Mouse (Mus musculus): Measurements from ENCODE around the gene Ptrh1.

DNA sequence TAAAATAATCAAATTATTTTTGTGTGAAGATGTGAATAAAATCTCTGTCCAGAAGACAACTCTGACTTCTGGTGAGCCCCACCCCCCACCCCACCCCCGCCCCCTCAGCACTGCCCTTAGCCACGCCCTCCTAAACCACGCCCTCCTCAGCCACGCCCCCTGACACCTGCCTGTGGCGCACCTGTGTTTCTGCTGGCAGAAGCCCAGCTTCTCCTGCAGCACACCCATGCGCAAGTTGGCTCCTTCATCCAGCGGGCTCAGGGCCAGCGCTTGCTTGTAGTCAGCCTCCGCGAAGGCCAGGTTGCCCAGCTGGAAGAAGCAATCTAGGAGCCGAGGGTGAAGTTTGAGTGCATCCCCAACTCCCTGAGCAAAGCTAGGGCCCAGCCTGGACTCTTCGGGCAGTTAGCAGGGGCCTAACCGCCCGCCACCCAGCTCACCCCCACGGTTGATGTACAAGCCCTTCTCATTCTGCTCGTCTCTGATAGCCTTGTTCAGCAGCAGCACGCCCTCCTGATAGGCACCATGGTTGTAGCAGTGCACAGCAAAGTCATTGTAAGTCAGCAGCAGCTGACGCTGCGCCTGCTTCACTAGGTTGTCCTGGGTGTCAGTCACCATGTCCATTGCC is 6.8 kb upstream of the Ptrh1 start:
- no peak for TF ChIP-seq CTCF (IDR thresholded peaks at IDR 0.05; ENCODE audit: control insufficient read depth, insufficient read depth, insufficient read length)
- no peak for TF ChIP-seq CEBPB (IDR thresholded peaks at IDR 0.05; ENCODE audit: low read depth)
